Mouse (Mus musculus) embryonic stem cell, embryonic (primary cell): Measurements from ENCODE around the gene Pbx1.

ENCODE experiments used
- CTCF ChIA-PET, 4 experiments: fragments of 300-600 bp in 2 of 4; fragments of 350-600 bp in 2 of 4; sonication (Branson Sonifier 250); formaldehyde crosslinking; loops; one replicate each; lab custom pipeline; 2022; ENCODE audit warnings: inconsistent platforms in 2 of 4; lab: Charles Lee
- POLR2A ChIA-PET, 4 experiments: fragments of 300-600 bp in 2 of 4; fragments of 350-600 bp in 2 of 4; sonication (Branson Sonifier 250); formaldehyde crosslinking; loops; one replicate each; lab custom pipeline; 2022; ENCODE audit warnings: antibody characterized with exemption in 4 of 4, inconsistent platforms in 1 of 4; lab: Charles Lee

Pbx1 gene

DNA sequence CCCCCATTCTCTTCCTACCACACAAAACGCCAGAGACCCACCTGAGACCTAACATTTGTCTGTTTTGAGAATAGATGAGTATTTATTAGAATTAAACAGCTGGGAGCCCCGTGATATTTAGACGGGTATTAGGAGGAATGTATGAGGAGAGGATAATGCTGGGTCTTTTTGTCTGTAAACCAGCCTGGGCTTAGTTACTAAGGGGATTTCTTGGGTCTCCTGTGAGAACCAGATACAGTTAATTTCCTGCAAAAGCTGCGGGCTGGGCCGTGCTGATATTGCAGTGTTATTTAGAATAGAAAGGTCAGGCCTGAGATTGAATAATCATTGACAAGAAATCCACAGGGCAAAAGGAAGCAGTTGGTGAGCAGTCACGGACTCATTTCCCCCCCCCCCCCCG is 296.5 kb downstream of the Pbx1 start:
- ChIA-PET POLR2A (interaction anchor here in 1 of 4 experiments (0.6 to 0.8 kb wide), 2 partner anchors 64 to 982 kb away, joined by 3 to 4 read pairs; no protein-coding TSS in a partner anchor), CTCF (no interaction called here)

- POLR2A ChIA-PET: no interaction called here
- CTCF ChIA-PET: no interaction called here
Measured at GRCm38 (mm10) chr1:168133696-168134095, 298.4 kb downstream of the Pbx1 start.

GRCm38 (mm10) chr1:168128004-168128403 is 304.1 kb downstream of the Pbx1 start:
- POLR2A ChIA-PET: no interaction called here
- CTCF ChIA-PET: no interaction called here

DNA sequence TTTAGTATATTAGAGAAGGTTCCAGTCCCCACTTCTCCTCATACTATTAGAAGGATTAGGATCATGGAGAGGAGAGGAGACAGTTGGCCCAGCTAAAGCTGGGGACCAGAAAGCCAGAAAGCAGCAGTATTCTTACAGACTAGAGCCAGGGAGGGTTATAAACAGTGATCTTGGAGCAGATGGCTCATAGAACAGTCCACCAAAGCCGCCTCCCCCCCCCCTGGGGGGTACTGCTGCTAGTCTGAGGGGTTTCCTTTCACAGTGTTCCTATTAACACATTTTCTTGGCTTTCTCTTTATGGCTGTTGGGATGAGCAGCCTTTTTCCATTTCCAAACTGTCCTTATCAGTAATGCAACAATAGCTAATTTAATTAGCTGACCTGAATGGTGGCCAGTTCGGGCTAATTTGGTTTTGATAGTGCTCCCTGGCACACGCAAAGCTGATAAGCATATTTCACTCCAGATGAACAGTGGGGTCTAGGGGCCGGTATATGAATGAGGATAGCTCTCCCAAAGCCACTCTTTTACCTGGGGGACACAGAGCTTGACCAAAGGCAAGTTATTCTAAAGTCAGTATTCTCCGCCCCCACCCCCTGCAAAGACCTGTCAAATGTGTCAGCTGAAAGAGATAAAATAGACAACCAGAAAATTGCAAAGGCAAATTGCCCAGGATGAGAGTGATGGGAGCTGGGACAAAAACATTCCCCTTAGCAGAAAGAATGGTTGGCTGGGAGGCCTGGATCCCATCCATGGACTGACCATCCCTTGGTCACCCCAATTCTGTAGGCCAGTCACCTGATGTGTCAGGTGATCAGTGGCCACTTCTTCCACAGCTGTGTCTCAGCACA is 307.2 kb downstream of the Pbx1 start:
- CTCF ChIA-PET: interaction anchor here in 2 of 4 experiments (0.6 to 0.7 kb wide), 2 partner anchors 34 to 513 kb away, joined by 4 read pairs; no protein-coding TSS in a partner anchor
- POLR2A ChIA-PET: no interaction called here

GRCm38 (mm10) chr1:168118077-168118476 is 314.0 kb downstream of the Pbx1 start:
- ChIA-PET CTCF (no interaction called here), POLR2A (no interaction called here)

- POLR2A ChIA-PET: no interaction called here
- CTCF ChIA-PET: no interaction called here
Measured at GRCm38 (mm10) chr1:168117367-168117766, 314.7 kb downstream of the Pbx1 start.

- CTCF ChIA-PET: no interaction called here
- POLR2A ChIA-PET: no interaction called here
Measured at GRCm38 (mm10) chr1:168109797-168110196, 322.3 kb downstream of the Pbx1 start.

GRCm38 (mm10) chr1:168103821-168104220 is 328.2 kb downstream of the Pbx1 start:
- POLR2A ChIA-PET: no interaction called here
- CTCF ChIA-PET: no interaction called here

- POLR2A ChIA-PET: interaction anchor here in 1 of 4 experiments (0.7 kb wide), 1 partner anchor 241 kb away, joined by 6 read pairs; no protein-coding TSS in a partner anchor
Measured at GRCm38 (mm10) chr1:168101514-168101913, 330.6 kb downstream of the Pbx1 start.

DNA sequence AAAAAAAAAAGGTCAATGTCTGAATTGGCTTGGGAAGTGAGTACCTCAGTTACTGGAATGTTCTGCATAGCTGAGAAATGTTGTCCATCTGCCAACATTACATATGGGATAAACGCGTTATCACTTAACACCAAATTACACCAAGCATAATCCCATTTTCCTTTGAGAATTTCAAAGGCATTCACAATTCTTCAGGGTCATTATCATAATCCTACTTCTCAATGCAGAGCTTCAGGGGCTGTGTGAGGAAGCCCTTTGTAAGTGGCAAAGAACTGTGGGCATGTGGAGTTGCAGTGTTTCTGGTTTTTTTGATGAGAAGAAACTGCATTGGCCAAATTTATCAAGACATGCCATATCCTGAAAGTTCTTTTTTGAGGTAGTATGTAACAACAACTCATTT is 333.3 kb downstream of the Pbx1 start:
- POLR2A ChIA-PET: no interaction called here
- CTCF ChIA-PET: no interaction called here

More at GRCm38 (mm10) chr1:168101514-168101913, 330.6 kb downstream of the Pbx1 start:
- CTCF ChIA-PET: no interaction called here

DNA sequence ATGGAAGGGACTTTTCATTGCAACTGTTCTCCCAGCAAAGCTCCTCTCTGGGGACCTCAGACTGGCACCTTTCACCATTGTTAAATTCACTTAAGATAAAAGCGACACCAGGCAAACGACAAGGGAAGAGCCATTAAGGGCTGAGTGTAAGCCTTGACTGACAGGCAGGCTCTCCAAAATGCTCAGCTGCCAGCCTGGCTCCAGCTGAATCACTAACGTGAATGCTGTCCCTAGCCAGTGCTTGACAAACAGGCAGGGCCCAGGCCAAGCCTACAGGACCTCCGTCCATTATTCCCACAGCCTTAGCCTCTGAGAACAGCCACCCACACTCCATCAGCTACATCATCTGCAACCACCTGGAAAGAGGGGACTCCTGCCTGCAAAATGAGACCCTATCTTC is 337.4 kb downstream of the Pbx1 start:
- POLR2A ChIA-PET: no interaction called here
- CTCF ChIA-PET: no interaction called here

DNA sequence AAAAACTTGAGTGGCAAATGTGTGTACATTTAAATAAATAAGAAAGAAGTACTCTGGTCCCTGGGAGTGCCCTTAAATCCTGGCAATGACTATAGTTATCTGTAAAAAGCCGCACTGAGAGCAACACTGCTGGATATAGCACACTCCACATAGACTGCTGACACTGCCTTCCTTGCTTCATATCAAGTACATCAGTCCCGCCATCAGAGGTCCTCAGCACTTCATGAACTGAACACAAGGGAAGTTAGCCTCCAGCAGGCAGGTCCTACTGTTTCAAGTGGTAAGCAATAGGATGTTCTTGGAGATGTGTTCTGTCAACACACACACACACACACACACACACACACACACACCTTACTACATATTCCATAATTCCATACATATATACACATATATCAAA is 339.0 kb downstream of the Pbx1 start:
- ChIA-PET POLR2A (no interaction called here), CTCF (no interaction called here)

DNA sequence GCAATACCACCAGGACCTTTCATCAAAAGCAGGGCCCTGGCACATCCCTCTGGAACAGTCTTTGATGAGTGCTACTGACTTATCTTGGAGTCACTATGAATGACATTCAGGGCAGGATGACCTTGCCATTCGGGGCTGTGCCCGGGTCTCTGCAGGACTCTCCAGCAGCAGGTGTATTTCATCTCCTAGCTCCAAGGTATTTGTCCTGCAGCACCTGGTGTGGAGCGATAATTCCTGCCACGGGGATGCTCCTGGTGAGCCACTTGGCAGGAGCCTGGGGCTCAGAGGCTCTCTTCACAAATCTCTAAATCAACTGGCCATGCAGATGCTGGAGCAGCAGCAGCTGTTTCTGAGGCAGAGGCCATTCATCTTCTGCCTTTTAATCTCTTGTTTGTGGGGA is 340.4 kb downstream of the Pbx1 start:
- POLR2A ChIA-PET: interaction anchor here in 1 of 4 experiments (0.7 kb wide), 1 partner anchor 8 kb away, joined by 3 read pairs; no protein-coding TSS in a partner anchor

GRCm38 (mm10) chr1:168088680-168089079 is 343.4 kb downstream of the Pbx1 start:
- CTCF ChIA-PET: no interaction called here
- POLR2A ChIA-PET: no interaction called here

More for the DNA sequence above, 340.4 kb downstream of the Pbx1 start:
- CTCF ChIA-PET: no interaction called here

- CTCF ChIA-PET: no interaction called here
Measured at GRCm38 (mm10) chr1:168079394-168079767, 352.7 kb downstream of the Pbx1 start.

DNA sequence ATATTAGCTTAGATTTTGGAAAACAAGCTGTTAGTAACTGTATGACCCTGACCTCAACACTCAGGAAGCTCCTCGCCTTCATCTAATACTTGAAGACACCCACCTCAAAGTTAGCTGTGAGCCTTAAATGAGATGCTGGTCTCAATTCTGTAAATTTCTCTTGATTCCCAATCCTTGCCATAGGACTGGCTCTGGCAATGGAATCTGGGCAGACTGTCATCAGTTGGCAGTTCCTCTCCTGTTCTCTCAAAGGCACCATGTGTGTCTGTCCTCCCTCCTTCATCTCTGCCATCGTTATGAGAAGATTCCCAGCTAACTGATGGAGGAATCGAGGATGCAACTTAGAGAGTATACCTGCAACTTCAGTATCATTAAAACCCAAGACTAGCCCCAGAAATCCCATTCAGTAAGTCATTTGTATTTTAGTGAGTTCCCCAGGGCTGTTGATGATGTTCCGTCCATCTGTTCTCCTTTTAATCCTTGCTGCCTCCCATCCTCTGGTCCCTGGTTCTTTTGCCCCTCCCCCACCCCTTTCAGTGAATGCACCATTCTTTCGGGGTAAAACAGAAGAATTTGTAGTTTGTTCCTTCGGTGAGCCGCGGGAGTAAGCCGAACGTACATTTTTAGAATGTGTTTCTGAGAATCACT is 353.2 kb downstream of the Pbx1 start:
- POLR2A ChIA-PET: no interaction called here
- CTCF ChIA-PET: no interaction called here

More at GRCm38 (mm10) chr1:168079394-168079767, 352.7 kb downstream of the Pbx1 start:
- POLR2A ChIA-PET: no interaction called here

- POLR2A ChIA-PET: no interaction called here
- CTCF ChIA-PET: no interaction called here
Measured at GRCm38 (mm10) chr1:168071974-168072373, 360.1 kb downstream of the Pbx1 start.

DNA sequence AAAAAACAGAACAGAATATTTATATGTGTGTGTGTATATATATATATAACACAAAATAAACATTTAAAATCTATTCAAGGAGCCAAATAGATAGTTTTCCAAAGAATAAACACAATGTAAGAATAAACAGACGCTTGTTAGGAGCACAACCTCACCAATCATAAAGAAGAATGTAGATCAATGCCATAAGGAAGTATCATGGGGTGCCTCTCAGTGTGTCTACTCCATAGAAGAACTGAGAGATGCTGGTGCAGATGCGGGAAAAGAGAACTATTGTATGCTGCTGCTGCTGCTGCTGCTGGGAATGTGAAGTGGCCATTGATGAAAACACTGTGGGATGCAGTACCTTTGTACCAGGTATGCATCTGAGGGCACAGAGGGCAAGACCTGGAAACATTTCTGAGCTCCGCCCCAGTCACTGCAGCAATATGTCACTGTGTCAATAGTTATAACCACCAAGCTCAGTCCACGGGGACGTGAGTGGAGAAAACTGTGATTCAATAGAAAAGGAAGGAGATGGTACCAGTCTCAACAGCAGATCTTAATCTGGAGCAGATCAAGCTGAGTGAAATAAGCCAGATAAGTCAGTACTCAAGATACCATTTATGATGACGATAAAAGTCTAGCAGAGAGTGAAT is 361.7 kb downstream of the Pbx1 start:
- POLR2A ChIA-PET: no interaction called here
- CTCF ChIA-PET: no interaction called here

GRCm38 (mm10) chr1:168069740-168070139 is 362.3 kb downstream of the Pbx1 start:
- POLR2A ChIA-PET: no interaction called here
- CTCF ChIA-PET: no interaction called here
